Mouse (Mus musculus) erythroblast, embryonic 14.5 days (primary cell): ENCODE measurements around the gene Krt2.

ENCODE experiments used
- GATA1 ChIP-seq: IDR thresholded peaks from 2 replicates; pipeline ENCODE4 v1.6.1; 2012; ENCODE audit warnings: low read length, inconsistent platforms, mixed read lengths
- TAL1 ChIP-seq: IDR thresholded peaks from 3 replicates; pipeline ENCODE4 v1.6.1; 2012; ENCODE audit warnings: low read length, inconsistent platforms, mixed read lengths

- TF ChIP-seq TAL1, result no peak
- TF ChIP-seq GATA1, result no peak
Observed at GRCm38 (mm10) chr15:101850694-101851093, 32.7 kb upstream of the Krt2 start, which contains the start of gene Krt1.
